Mouse (Mus musculus): Measurements from ENCODE around the gene Vamp2. TPM values are rescaled to one million over a fixed set of nuclear protein-coding genes. Genes with fewer than 3 reads are reported as not detected.

Gene Vamp2
- total RNA-seq, 1 experiment: 7.1 TPM

GRCm38 (mm10) chr11:69059975-69060411 is 28.3 kb upstream of the Vamp2 start:
- Histone ChIP-seq H3K4me1 (ENCODE audit: control insufficient read depth in 2 of 2, insufficient read depth in 2 of 2, low read length in 2 of 2, poor library complexity in 1 of 2) (peaks cover 0 to 3% of the 10 kb centered on the region in 2 experiments; a peak in 1 of 4 replicates), H3K36me3 (ENCODE audit: control insufficient read depth, insufficient read depth, low read length, poor library complexity, severe bottlenecking) (no peaks in the 10 kb centered on the region), H3K9ac (ENCODE audit: insufficient read depth, low read depth, low read length, poor library complexity, severe bottlenecking) (peak overlapping the region; percentile 77), H3K4me3 (ENCODE audit: insufficient read depth in 1 of 2, low read depth in 1 of 2, low read length in 2 of 2, poor library complexity in 1 of 2, severe bottlenecking in 1 of 2) (peak overlapping the region; percentile 82 to 89), H3K27ac (ENCODE audit: insufficient read depth, low read depth, low read length, poor library complexity, severe bottlenecking) (no peak overlapping the region), H3K9me3 (ENCODE audit: control insufficient read depth, insufficient read depth, low read depth, low read length) (no peaks in the 10 kb centered on the region)
- no peak for DNase-seq (ENCODE audit: low read depth, low spot score)
- in situ Hi-C loops (cut with MboI; ENCODE audit: low sequenced_read_pairs in 2 of 2, unreplicated experiment in 2 of 2): loop anchor here in 1 of 2 experiments (5.0 kb wide), 1 partner anchor 67 kb away; the partner anchor contains the start of gene Aloxe3
- TF ChIP-seq ZC3H11A (IDR thresholded peaks at IDR 0.05; ENCODE audit: borderline replicate concordance, low read depth, low read length) (no peak), CHD2 (IDR thresholded peaks at IDR 0.05; ENCODE audit: low read depth, low read length) (no peak), MAFK (IDR thresholded peaks at IDR 0.05; ENCODE audit: insufficient read depth, low read depth, low read length) (no peak), ZNF384 (IDR thresholded peaks at IDR 0.05; ENCODE audit: low read depth, low read length) (no peak), HCFC1 (IDR thresholded peaks at IDR 0.05; ENCODE audit: borderline replicate concordance, insufficient read depth, low read length) (no peak)

- Histone ChIP-seq H3K36me3 (ENCODE audit: control insufficient read depth, insufficient read depth, low read length, poor library complexity, severe bottlenecking) (no peaks in the 10 kb centered on the region), H3K27ac (ENCODE audit: insufficient read depth, low read depth, low read length, poor library complexity, severe bottlenecking) (no peak overlapping the region), H3K9me3 (ENCODE audit: control insufficient read depth, insufficient read depth, low read depth, low read length) (no peaks in the 10 kb centered on the region), H3K9ac (ENCODE audit: insufficient read depth, low read depth, low read length, poor library complexity, severe bottlenecking) (peak overlapping the region; percentile 77), H3K4me3 (ENCODE audit: insufficient read depth in 1 of 2, low read depth in 1 of 2, low read length in 2 of 2, poor library complexity in 1 of 2, severe bottlenecking in 1 of 2) (peak overlapping the region; percentile 82 to 89), H3K4me1 (ENCODE audit: control insufficient read depth in 2 of 2, insufficient read depth in 2 of 2, low read length in 2 of 2, poor library complexity in 1 of 2) (peaks cover 0 to 3% of the 10 kb centered on the region in 2 experiments; a peak in 1 of 4 replicates)
- no peak for DNase-seq (ENCODE audit: low read depth, low spot score)
- in situ Hi-C loops (cut with MboI; ENCODE audit: low sequenced_read_pairs in 2 of 2, unreplicated experiment in 2 of 2): loop anchor here in 1 of 2 experiments (5.0 kb wide), 1 partner anchor 67 kb away; the partner anchor contains the start of gene Aloxe3
- TF ChIP-seq MAFK (IDR thresholded peaks at IDR 0.05; ENCODE audit: insufficient read depth, low read depth, low read length) (no peak), HCFC1 (IDR thresholded peaks at IDR 0.05; ENCODE audit: borderline replicate concordance, insufficient read depth, low read length) (no peak), ZC3H11A (IDR thresholded peaks at IDR 0.05; ENCODE audit: borderline replicate concordance, low read depth, low read length) (no peak), ZNF384 (IDR thresholded peaks at IDR 0.05; ENCODE audit: low read depth, low read length) (no peak), CHD2 (IDR thresholded peaks at IDR 0.05; ENCODE audit: low read depth, low read length) (no peak)
These were observed 27.6 kb upstream of the Vamp2 start for GRCm38 (mm10) chr11:69060448-69061254.

GRCm38 (mm10) chr11:69061255-69061912 is 26.9 kb upstream of the Vamp2 start:
- no peaks in the 10 kb centered on the region for H3K9me3 ChIP-seq (ENCODE audit: control insufficient read depth, insufficient read depth, low read depth, low read length)
- H3K9ac ChIP-seq (ENCODE audit: insufficient read depth, low read depth, low read length, poor library complexity, severe bottlenecking): no peak overlapping the region
- peaks cover 0 to 3% of the 10 kb centered on the region in 2 experiments; a peak in 1 of 4 replicates for H3K4me1 ChIP-seq (ENCODE audit: control insufficient read depth in 2 of 2, insufficient read depth in 2 of 2, low read length in 2 of 2, poor library complexity in 1 of 2)
- TF ChIP-seq ZNF384 (IDR thresholded peaks at IDR 0.05; ENCODE audit: low read depth, low read length): no peak
- TF ChIP-seq MAFK (IDR thresholded peaks at IDR 0.05; ENCODE audit: insufficient read depth, low read depth, low read length): no peak
- TF ChIP-seq ZC3H11A (IDR thresholded peaks at IDR 0.05; ENCODE audit: borderline replicate concordance, low read depth, low read length): no peak
- TF ChIP-seq CHD2 (IDR thresholded peaks at IDR 0.05; ENCODE audit: low read depth, low read length): no peak
- no peak for TF ChIP-seq HCFC1 (IDR thresholded peaks at IDR 0.05; ENCODE audit: borderline replicate concordance, insufficient read depth, low read length)
- DNase-seq (ENCODE audit: low read depth, low spot score): no peak
- in situ Hi-C loops (cut with MboI; ENCODE audit: low sequenced_read_pairs in 2 of 2, unreplicated experiment in 2 of 2): loop anchor here in 1 of 2 experiments (5.0 kb wide), 1 partner anchor 66 kb away; the partner anchor contains the start of gene Aloxe3
- H3K4me3 ChIP-seq (ENCODE audit: insufficient read depth in 1 of 2, low read depth in 1 of 2, low read length in 2 of 2, poor library complexity in 1 of 2, severe bottlenecking in 1 of 2): peak overlapping the region; percentile 82 to 89; a peak in 2 of 4 replicates
- no peak overlapping the region for H3K27ac ChIP-seq (ENCODE audit: insufficient read depth, low read depth, low read length, poor library complexity, severe bottlenecking)
- H3K36me3 ChIP-seq (ENCODE audit: control insufficient read depth, insufficient read depth, low read length, poor library complexity, severe bottlenecking): no peaks in the 10 kb centered on the region

- Histone ChIP-seq H3K9me3 (ENCODE audit: control insufficient read depth, insufficient read depth, low read depth, low read length) (no peaks in the 10 kb centered on the region), H3K9ac (ENCODE audit: insufficient read depth, low read depth, low read length, poor library complexity, severe bottlenecking) (no peak overlapping the region), H3K27ac (ENCODE audit: insufficient read depth, low read depth, low read length, poor library complexity, severe bottlenecking) (no peak overlapping the region), H3K36me3 (ENCODE audit: control insufficient read depth, insufficient read depth, low read length, poor library complexity, severe bottlenecking) (no peaks in the 10 kb centered on the region), H3K4me1 (ENCODE audit: control insufficient read depth in 2 of 2, insufficient read depth in 2 of 2, low read length in 2 of 2, poor library complexity in 1 of 2) (peaks cover 2 to 3% of the 10 kb centered on the region in 2 experiments; a peak in 2 of 4 replicates), H3K4me3 (ENCODE audit: insufficient read depth in 1 of 2, low read depth in 1 of 2, low read length in 2 of 2, poor library complexity in 1 of 2, severe bottlenecking in 1 of 2) (peak overlapping the region; percentile 68 to 88)
- TF ChIP-seq HCFC1 (IDR thresholded peaks at IDR 0.05; ENCODE audit: borderline replicate concordance, insufficient read depth, low read length): 0 out of 2 replicates have a peak, but pooled peaks have one; percentile 9
- no peak for TF ChIP-seq ZNF384 (IDR thresholded peaks at IDR 0.05; ENCODE audit: low read depth, low read length)
- TF ChIP-seq MAFK (IDR thresholded peaks at IDR 0.05; ENCODE audit: insufficient read depth, low read depth, low read length): peak; percentile 89
- in situ Hi-C loops (cut with MboI; ENCODE audit: low sequenced_read_pairs in 2 of 2, unreplicated experiment in 2 of 2): loop anchor here in 1 of 2 experiments (5.0 kb wide), 1 partner anchor 65 kb away; the partner anchor contains the start of gene Aloxe3
- no peak for DNase-seq (ENCODE audit: low read depth, low spot score)
These were observed 26.0 kb upstream of the Vamp2 start for GRCm38 (mm10) chr11:69062194-69062760.
